Mouse (Mus musculus) liver, adult 2 months (tissue): ENCODE measurements around the gene Znrf3. TPM values are rescaled to one million over a fixed set of nuclear protein-coding genes. Genes with fewer than 3 reads are reported as not detected.

Experiments
- DNase-seq: peaks from one replicate; pipeline ENCODE4 v3.0.0-alpha.2; 2011; ENCODE audit warnings: low read depth, low spot score; ENCODE audit errors: extremely low read depth
- H3K27ac ChIP-seq: fragments of 200-500 bp; replicated peaks from 2 replicates; pipeline ENCODE4 v1.5.1; 2012; ENCODE audit warnings: low read depth, mild to moderate bottlenecking, control low read depth, inconsistent platforms, low read length; ENCODE audit not compliant: insufficient read depth
- H3K27me3 ChIP-seq: fragments of 200-500 bp; 2 replicates; pipeline ENCODE4 v1.6.1; 2012; ENCODE audit warnings: mild to moderate bottlenecking, moderate library complexity, low read length, inconsistent platforms; ENCODE audit not compliant: control insufficient read depth, insufficient read depth
- H3K36me3 ChIP-seq: fragments of 200-500 bp; 2 replicates; pipeline ENCODE4 v1.6.1; 2012; ENCODE audit warnings: low read length, inconsistent platforms; ENCODE audit not compliant: control insufficient read depth, insufficient read depth
- H3K4me1 ChIP-seq: fragments of 200-500 bp; 2 replicates; pipeline ENCODE4 v1.6.1; 2011; ENCODE audit warnings: low read length; ENCODE audit not compliant: control insufficient read depth, insufficient read depth
- H3K4me3 ChIP-seq: fragments of 200-500 bp; 2 replicates; pipeline ENCODE4 v1.5.1; 2011; ENCODE audit warnings: low read depth, mild to moderate bottlenecking, control low read depth, low read length, moderate library complexity; ENCODE audit not compliant: insufficient read depth
- H3K79me2 ChIP-seq: fragments of 200-500 bp; 2 replicates; pipeline ENCODE4 v1.6.1; 2012; ENCODE audit warnings: inconsistent platforms, mild to moderate bottlenecking, low read length, moderate library complexity; ENCODE audit not compliant: control insufficient read depth, insufficient read depth
- H3K9ac ChIP-seq: fragments of 200-500 bp; 2 replicates; pipeline ENCODE4 v1.6.1; 2012; ENCODE audit warnings: low read depth, mild to moderate bottlenecking, control low read depth, inconsistent platforms, low read length
- CTCF ChIP-seq: fragments of 200-500 bp; IDR thresholded peaks from 2 replicates; pipeline ENCODE4 v1.5.1; 2011; ENCODE audit warnings: low read depth, low read length, control low read depth
- POLR2A ChIP-seq: fragments of 200-500 bp; IDR thresholded peaks from 2 replicates; pipeline ENCODE4 v1.6.1; 2011; ENCODE audit warnings: low read length, control low read depth; ENCODE audit not compliant: insufficient read depth; ENCODE audit errors: extremely low read depth
- WGBS: fragments of 180-500 bp; shearing (Covaris S2); methylation state at CpG from one replicate; pipeline ENCODE4 v1.1.7; 2018; 5-methylcytosine and 5-hydroxymethylcytosine counted together
- polyA plus RNA-seq: library from polyadenylated mRNA; depleted of rRNA; stranded (reverse); fragments of >200 nt; gene quantifications from 2 replicates; pipeline ENCODE4 v1.2.3, GENCODE M21; 2012
- total RNA-seq: library from RNA; depleted of rRNA; stranded (reverse); fragments of >200 nt; gene quantifications from 2 replicates; pipeline ENCODE4 v1.2.3, GENCODE M21; 2014

Znrf3 gene
- total and polyA plus RNA-seq, 2 experiments, result 4.5 to 4.6 TPM

DNA sequence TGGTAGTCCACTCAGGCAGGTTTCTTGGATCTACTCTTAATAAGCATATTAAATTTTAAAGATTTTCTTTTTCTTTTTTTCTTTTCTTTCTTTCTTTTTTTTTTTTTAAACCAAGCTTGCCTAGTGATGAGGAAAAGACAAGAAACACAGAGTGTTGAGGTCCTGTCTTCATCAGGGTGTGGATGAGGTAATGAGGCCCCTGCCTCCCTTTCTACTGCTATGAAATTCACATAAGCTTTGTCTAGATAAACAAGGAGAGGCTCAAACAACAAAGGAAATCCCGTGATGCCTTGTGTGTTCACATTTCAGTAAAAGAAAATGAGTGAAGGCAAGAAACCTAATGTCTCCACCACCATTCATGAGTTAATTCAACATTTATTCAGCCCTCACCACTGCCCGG lies 196.4 kb downstream of the Znrf3 start:
- Histone ChIP-seq H3K4me1 (peaks cover 4% of the 10 kb centered on the region; the same call in 1 of the 2 replicates), H3K36me3 (no peaks in the 10 kb centered on the region), H3K27ac (no peak overlapping the region), H3K9ac (no peak overlapping the region), H3K4me3 (no peak overlapping the region), H3K79me2 (peaks cover 10% of the 10 kb centered on the region; the same call in 1 of the 2 replicates), H3K27me3 (no peaks in the 10 kb centered on the region)
- whole genome bisulfite sequencing, result 83% methylated on average over 2 of the region's 2 CpGs
- TF ChIP-seq CTCF, result no peak
- no peak for TF ChIP-seq POLR2A
- no peak for DNase-seq

GRCm38 (mm10) chr11:5245431-5245830 lies 199.2 kb downstream of the Znrf3 start:
- no peak for DNase-seq
- H3K4me3 ChIP-seq, result no peak overlapping the region
- H3K36me3 ChIP-seq, result peaks cover 3% of the 10 kb centered on the region; the same call in 1 of the 2 replicates
- H3K9ac ChIP-seq, result no peak overlapping the region
- 67% methylated on average over 7 of the region's 7 CpGs for WGBS
- H3K27me3 ChIP-seq, result no peaks in the 10 kb centered on the region
- H3K27ac ChIP-seq, result no peak overlapping the region
- no peaks in the 10 kb centered on the region; the same call in 1 of the 2 replicates for H3K79me2 ChIP-seq
- no peak for TF ChIP-seq CTCF
- no peak for TF ChIP-seq POLR2A
- H3K4me1 ChIP-seq, result peaks cover 4% of the 10 kb centered on the region; the same call in 1 of the 2 replicates

DNA sequence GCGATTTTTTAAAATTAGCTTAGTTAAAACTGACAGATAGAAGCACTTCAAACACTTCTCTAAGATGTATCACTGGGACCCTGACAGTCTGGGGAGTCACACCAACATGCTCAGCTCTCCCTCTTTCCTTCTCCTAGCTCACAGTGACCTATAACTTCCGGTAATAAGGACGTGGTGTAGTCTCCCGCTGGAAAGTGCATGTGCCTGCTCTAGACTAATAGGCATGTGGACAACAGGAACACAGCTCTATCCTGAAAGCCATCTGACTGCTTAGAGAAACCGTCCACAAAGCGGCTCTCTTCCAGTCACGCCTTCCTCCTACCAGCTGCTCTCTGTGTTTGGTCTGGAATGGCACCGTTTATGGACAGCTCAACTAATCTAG lies 199.9 kb downstream of the Znrf3 start:
- DNase-seq, result no peak
- no peaks in the 10 kb centered on the region for H3K27me3 ChIP-seq
- no peak overlapping the region for H3K9ac ChIP-seq
- H3K4me1 ChIP-seq, result peaks cover 4% of the 10 kb centered on the region; the same call in 1 of the 2 replicates
- 76% methylated on average over 8 of the region's 8 CpGs for WGBS
- peaks cover 3% of the 10 kb centered on the region; the same call in 1 of the 2 replicates for H3K36me3 ChIP-seq
- TF ChIP-seq CTCF (no peak), POLR2A (no peak)
- H3K27ac ChIP-seq, result no peak overlapping the region
- H3K4me3 ChIP-seq, result no peak overlapping the region
- no peaks in the 10 kb centered on the region for H3K79me2 ChIP-seq

DNA sequence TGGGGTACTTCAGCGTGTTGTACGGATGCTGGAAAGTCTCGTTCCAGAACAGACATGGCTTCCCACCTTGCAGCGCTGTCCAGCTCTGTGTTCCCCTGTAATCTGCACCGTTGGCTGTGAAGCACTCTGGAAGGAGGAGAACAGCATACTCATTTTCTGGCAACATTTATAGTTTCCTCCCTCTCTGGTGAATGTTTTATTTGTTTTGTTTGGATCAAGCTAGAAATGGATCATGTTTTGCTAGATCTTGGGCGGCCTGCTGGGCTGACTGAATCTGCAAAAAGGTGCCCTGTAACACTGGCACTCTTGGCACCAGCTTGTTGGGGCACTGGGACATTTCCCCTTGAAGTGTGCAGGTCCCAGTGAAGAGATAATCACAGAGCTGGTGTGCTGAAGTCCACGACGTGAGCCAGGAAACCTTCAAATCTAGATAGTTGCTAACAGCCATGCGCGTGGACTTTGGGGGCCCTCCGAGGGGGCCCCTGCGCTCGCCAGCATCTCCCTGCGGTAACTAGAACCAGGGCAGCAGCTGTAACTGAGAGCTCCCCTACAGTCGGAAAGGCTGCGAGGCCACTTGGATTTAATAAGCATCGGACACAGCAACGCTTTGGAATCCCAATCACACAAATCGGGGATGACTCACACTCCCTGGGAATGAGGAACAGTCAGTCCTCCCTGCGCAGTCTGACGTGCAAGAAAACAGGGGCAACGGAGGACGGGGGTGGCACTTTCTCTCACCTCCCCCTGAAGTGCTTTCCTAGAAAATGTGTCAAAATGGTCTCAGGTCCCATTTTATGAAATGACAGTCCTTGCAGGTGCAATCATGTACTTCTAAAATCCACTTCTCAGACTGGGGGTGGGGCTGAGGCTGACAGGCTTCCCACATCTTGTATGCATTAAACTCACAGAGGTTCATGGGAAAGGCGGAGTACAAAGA lies 200.6 kb downstream of the Znrf3 start:
- 78% methylated on average over 24 of the region's 24 CpGs for WGBS
- Histone ChIP-seq H3K27ac (no peak overlapping the region), H3K36me3 (peaks cover 3% of the 10 kb centered on the region; the same call in 1 of the 2 replicates), H3K4me3 (no peak overlapping the region), H3K79me2 (no peaks in the 10 kb centered on the region), H3K27me3 (no peaks in the 10 kb centered on the region), H3K9ac (no peak overlapping the region), H3K4me1 (peaks cover 4% of the 10 kb centered on the region; the same call in 1 of the 2 replicates)
- TF ChIP-seq POLR2A (no peak), CTCF (no peak)
- DNase-seq, result peak; percentile 63

- H3K27me3 ChIP-seq, result no peaks in the 10 kb centered on the region
- peaks cover 3% of the 10 kb centered on the region; the same call in 1 of the 2 replicates for H3K36me3 ChIP-seq
- no peak overlapping the region for H3K4me3 ChIP-seq
- H3K4me1 ChIP-seq, result peaks cover 4% of the 10 kb centered on the region; the same call in 1 of the 2 replicates
- no peak overlapping the region for H3K27ac ChIP-seq
- WGBS, result 98% methylated on average over 7 of the region's 7 CpGs
- TF ChIP-seq POLR2A (no peak), CTCF (no peak)
- H3K9ac ChIP-seq, result no peak overlapping the region
- H3K79me2 ChIP-seq, result no peaks in the 10 kb centered on the region
- no peak for DNase-seq
Observed at GRCm38 (mm10) chr11:5243208-5243607, 201.4 kb downstream of the Znrf3 start.

- no peak for TF ChIP-seq POLR2A
- no peak overlapping the region for H3K27ac ChIP-seq
- DNase-seq, result no peak
- H3K27me3 ChIP-seq, result no peaks in the 10 kb centered on the region
- WGBS, result 87% methylated on average over 8 of the region's 8 CpGs
- H3K4me3 ChIP-seq, result no peak overlapping the region
- no peak overlapping the region for H3K9ac ChIP-seq
- peaks cover 4% of the 10 kb centered on the region; the same call in 1 of the 2 replicates for H3K4me1 ChIP-seq
- H3K79me2 ChIP-seq, result no peaks in the 10 kb centered on the region
- peaks cover 5% of the 10 kb centered on the region; the same call in 1 of the 2 replicates for H3K36me3 ChIP-seq
Observed at GRCm38 (mm10) chr11:5242158-5242557, 202.5 kb downstream of the Znrf3 start.
